Mouse (Mus musculus): Measurements from ENCODE around the gene Reps1. TPM values are rescaled to one million over a fixed set of nuclear protein-coding genes. Genes with fewer than 3 reads are reported as not detected.

The Reps1 gene
- total RNA-seq, 2 experiments from 2014 or later, result 64.3 to 71.3 TPM

DNA sequence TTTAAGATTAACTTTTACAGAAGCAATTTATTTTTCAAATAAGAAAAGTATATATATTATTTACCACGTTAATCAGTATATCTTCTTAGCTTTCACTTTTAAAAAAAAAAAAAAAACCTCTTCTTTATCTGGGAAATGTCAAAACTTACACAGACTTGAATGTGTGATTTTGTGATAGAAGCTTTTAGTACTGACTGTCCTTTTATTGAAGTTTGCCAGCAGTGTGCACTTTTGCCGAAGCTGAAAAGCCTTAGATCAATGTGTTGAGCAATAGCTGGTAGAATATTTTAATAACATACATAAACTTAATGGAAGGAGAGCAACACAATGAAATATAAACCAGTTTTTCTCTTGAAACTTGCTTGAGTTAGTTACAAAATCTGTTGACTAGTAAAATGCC, 5.1 kb downstream of the Reps1 start:
- no peak for DNase-seq (ENCODE audit: low spot score in 2 of 2)

DNA sequence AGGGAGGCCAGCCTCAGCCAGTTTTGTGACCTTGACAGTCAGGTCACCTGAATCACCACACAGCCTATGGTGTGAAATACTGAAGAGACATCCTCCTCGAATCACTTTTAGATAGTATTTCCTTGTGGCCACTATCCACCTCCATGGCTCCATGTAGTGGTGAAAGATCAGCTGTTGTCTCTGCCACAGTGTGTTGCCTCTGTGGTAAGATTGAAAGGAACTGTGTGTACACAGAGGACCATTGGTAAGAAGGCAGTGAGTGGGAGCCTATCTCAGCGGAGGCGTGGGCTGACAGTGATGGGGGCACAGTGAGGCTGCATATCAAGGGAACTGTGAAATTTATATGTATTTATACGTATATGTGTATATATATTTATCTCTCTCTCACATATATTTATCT, 5.9 kb downstream of the Reps1 start:
- DNase-seq (ENCODE audit: low spot score in 2 of 2), result no peak

DNA sequence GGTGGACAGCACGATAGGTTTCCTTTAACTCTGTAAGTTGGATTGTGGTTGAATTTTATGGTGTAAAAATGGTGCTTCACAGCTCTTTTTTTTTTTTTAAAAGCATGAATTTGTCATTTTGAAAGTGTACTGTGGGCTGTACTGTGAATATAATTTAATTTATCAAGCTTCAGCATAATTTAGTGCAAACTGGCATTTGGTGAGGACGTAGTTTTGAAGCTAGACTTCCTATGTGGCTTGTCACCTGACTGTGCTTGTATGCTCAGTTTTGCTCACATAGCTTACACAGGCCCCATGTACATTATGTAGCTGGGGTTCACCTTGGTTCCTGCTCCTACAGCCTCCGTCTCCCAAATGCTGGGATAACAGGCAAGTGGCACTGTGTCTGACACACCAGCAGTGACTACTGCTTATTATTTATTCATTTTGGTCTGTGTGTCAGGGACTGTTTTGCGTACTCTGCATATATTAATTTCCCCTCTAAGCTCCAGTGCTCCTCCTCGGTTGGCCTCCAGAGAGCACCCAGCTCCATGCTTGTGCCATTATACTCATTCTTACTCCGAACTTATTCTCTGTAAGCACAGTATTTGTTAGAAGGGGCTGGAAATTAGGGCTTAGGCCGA, 9.1 kb downstream of the Reps1 start:
- DNase-seq (ENCODE audit: low spot score in 2 of 2), result no peak

DNA sequence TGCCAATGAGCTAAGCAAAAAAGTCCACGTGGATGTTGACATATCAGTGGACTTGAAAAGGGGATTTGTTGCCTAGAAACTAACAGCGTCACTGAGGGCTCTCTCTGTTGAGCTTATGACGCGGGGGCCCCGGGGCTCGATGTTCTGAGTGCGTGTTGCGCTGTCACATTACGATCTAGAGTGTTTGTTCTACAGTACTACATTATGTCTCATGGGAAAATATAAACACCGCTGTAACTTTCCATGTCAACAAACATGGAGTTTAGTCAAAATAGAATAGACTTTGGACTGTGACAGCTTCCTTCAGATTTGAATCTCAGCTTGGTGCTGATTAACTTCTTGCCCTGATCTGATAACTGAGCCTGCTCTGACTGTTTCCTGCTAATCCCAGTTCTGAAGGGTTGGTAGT, 10.4 kb downstream of the Reps1 start:
- DNase-seq (ENCODE audit: low spot score in 2 of 2), result no peak

DNA sequence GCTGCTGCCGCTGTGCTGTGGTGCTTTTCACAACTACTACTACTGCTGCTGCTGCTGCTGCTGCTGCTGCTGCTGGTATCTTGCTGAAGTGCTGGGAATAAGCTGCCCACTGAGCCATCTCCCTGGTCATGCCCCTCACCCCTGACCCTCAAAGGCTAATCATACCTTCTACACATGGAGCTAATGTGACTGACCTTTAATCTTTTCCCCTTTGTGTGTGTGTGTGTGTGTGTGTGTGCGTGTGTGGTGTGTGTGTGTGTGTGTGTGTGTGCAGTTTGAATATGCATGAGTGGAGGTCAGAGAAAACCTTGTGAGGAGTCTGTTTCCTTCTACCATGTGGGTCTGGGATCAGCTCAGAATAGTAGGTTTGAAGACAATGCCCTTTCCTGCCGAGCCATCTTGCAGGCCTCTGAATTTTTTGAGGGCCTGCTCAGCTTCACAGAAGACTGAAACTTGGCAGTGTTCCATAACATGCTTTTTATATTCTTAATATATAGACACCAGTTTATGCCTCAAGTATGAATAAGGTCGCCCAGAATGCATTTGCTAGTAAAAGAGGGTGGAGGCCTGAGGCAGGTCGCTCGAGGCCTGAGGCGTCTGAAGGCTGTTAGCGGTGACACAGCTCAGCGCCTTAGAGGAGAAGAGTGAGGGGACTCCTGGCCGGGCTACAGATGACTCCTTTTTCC, 12.2 kb downstream of the Reps1 start:
- no peak for DNase-seq (ENCODE audit: low spot score in 2 of 2)

DNA sequence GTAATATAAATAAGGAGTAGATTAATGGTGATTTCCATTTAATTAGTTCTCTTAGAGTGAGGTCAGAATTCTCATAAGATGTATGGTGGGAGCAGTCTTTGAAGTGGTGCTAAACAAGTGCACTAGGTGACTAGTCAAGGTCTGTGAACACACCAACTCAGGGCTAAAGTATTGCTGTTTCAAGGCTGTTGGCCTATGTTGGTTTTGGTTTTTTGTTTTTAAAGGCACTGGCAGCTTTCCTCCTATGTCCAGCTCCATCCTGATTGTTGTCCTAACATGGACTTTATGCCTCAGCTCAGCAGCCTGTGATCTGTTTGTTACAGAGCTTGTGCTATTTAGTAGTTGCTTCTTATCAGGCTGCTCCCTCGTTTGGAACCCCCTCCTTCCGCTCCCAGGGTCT, 13.2 kb downstream of the Reps1 start:
- DNase-seq (ENCODE audit: low spot score in 2 of 2), result no peak

DNA sequence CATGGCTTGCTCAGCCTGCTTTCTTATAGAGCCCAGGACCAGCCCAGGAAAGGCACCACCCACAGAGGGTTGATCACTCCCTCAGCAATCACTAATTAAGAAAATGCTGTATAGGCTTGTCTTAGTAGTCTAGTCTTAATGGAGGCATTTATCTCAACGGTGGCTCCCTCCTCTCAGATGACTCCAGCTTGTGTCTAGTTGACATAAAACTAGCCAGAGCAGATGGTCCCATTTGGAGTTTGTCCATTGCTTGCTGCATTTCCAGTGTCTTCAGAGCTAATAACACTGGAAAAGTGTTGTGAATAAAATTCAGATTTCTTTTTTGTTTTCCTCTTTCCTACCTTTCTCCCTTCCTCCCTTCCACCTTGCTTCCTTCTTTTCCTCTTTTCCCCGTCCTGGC, 13.9 kb downstream of the Reps1 start:
- DNase-seq (ENCODE audit: low spot score in 2 of 2), result no peak

DNA sequence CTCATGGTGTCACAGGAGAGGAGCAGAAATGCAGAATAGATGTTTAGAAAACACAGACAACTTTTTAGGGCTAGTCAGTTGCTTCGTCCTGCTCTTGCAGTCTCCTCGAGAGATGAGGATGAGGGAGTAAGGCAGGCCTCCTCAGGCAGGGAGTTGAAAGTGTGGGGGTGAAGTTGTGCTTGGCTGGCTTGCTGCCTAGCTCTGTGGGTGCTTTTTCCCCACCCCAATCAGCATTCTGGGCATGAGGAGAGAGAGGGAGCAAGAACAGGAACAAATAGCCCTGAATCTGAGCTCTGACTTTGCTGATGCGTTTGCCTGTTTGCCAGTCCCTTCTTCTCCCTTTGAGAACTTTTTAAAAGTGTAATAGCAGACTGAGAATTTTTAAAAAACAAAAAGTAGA, 14.5 kb downstream of the Reps1 start:
- DNase-seq (ENCODE audit: low spot score in 2 of 2), result peak; percentile 62 to 78

DNA sequence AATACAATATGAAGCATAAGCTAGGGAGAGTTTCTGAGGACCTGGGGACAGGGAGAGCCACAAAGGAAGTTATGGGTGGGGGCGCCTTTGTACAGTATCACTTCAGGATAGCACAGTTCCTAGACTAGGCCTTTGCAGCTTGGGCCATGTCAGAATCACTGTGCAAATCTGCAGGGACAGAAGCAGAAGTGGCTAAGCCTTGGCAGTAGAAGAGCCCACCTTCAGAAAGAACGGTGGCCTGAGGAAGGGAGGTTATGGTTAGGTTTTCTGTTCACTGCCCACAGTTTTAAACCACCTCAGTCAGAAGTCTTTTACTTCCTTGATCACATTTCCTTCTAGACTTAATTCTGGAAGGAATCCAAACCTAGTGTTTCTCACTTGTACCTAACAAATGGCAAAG, 15.0 kb downstream of the Reps1 start:
- no peak for DNase-seq (ENCODE audit: low spot score in 2 of 2)

DNA sequence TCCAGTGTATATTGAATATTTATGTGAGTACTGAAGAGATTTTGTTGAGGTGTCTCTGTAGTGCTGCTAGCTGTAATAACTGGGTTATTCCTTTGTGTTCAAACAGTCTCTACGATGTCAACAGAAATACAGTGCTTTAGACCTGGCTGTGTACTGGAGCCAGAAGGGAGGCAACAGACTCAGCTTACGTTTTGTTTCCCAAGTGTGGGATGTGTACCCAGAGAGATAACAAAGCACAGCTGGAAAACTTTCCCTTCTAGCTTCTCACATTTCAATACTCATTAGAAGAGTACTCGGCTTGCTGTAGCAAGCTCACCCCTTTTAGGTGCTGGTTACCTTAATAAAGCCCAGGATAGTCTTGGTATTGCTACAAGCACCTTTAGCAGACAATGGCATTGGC, 17.2 kb downstream of the Reps1 start:
- no peak for DNase-seq (ENCODE audit: low spot score in 2 of 2)

DNA sequence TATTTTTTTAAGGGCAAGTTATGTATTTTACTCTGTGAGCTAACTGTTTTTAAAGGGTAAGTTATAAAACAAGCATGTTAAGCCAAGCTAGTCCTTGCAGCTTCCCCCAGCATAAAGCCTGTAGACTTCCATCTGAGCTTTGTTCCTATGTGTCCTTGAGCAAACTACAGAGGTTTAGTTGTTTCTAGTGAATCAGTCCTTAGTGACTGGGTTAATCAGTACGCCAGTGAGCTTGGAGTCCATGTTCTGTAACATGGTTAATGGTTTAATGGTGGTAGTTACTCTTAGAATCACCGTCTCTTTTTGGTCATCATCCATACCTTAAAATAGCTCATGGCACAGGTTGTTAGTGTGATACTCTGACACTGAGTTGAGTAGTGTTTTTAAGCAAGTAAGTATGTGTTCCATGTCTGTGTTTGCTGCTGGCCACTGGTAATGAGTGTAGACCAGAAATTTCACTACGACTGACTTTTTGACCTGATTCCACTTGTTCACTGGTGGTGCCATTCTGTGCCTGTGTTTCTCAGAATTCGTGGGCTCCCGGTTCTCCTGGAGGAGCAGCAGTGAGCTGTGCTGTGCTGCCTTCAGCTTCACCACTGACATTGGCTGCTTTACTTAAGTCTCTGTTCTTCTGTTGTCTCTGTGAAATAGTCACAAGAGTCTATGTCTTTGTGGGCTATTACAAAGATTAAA, 18.9 kb downstream of the Reps1 start:
- no peak for DNase-seq (ENCODE audit: low spot score in 2 of 2)

DNA sequence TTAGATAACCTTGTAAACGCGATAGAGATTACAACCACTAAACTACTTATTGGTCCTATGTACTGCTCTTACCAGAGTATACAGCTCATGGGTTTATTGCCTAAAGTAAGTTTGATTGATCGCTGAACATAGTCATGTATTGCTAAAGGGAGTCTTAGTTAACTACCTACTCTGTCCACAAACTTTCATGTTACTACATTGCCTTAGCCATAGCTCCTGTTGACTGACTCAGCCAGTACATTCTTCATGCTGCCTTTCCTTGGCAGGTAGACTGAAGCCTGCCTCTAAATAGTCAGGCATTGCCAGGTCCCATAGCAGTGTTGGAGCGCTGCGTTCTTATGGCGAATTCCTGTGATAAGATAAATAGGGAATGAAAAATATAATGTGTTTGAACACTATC, 20.2 kb downstream of the Reps1 start:
- DNase-seq (ENCODE audit: low spot score in 2 of 2), result no peak

DNA sequence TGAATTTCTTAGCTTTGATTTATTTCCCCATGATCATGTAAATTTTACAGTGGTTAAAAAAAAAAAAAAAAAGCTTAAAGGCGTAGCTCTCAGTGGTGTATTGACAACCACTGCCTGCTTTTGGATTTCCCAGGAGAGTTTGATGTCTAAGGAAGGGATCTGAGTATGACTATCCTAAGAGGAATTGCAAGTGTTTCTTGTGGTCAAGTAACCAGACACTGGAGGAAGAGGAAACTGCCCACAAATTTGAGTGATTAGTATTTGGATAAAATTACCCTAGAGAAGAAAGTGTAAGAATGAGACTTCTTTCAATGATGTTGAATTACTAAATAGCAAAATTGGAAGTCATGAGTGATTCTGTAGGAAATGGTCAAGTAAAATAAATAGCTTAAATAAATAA, 25.9 kb downstream of the Reps1 start:
- DNase-seq (ENCODE audit: low spot score in 2 of 2), result no peak

DNA sequence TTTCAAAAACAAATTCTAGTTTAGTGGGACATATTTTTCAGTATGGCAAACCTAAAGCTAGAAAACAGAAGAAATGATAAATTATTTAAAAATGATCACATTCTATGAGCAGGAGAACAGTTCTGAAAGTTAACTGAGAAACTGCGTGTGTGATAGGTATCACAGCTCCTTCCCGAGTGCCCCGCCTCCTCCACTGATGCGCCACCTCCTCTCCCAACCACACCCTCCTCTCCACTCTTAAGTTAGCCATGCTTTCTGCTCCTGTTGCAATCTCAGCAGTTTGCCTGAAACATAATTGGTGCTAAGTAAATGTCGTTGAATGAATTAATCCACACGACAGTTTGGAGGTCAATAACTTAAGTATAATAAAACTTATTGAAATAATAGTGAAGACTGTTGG, 27.1 kb downstream of the Reps1 start:
- DNase-seq (ENCODE audit: low spot score in 2 of 2), result no peak

DNA sequence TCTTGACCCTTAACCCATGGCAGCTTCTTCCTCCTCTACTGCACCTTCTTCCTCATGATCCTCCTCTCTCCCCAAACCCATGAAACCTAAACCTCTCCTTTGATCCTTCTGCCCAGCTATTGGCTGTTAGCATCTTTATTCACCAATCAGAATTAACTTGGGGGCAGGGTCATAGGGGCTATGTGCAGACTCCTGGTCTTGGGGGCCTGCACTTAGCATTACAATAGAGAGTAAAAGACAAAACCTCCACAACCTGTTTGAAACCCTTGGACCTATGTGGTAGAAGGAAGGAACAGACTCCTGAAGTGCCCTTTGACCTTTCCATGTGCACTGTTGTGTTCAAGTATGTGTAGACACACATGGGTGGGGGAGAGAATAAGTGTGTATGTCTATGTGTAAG, 35.0 kb downstream of the Reps1 start:
- no peak for DNase-seq (ENCODE audit: low spot score in 2 of 2)

DNA sequence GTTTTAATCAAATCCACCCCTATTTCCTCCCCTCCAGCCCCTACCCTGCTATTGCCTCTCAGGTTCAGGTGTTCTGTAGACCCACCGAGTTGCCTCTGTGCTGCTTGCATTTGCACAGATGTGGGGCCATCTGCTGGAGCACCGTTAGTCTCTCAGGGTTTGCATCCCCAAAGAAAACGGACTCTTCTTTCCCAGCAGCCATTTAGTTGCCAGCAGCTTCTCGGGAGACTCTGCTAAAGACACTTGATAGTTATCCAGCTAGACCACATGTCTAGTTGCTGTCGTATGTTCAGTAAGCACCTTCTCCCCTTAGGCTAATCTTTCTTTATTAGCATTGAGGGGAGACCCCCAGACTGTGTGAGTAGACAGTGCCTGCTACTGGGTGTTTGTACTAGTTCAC, 46.5 kb downstream of the Reps1 start:
- no peak for DNase-seq (ENCODE audit: low spot score in 2 of 2)

DNA sequence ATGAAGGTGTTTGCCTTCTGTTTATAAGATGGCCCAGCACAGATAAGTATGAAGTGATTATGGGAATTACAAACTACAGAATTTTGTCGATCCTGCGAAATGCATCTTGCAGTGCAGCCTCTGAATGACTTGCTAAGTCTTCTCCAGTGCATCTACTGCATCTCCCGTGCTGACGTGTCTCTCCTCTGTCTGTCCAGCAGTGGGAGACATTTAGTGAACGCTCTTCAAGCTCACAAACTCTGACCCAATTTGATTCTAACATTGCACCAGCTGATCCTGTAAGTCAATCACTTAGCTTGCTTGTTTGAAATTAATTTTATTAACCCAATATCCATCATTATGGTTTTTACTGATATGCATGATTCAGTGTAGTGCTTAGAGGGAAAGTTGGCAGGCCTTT, 51.8 kb downstream of the Reps1 start:
- DNase-seq (ENCODE audit: low spot score in 2 of 2), result no peak

DNA sequence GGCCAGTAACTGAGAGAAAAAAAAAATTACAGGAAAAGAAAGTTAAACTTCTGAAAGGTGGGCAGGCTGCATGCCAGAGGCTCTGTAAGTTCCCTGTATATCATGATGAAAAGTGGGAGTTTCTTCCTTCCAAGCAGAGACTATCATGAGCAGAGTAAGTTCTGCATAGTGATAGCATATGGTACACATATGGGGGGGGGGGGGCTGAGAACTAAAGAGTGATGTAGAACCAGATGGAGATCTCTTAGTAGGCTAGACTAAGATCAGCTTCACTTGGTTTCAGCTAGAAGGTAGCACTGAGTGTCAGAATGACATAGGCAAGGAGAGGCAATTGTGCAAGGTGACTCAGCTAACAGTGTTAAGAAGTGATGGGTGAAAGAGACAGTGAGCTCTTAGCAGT, 55.3 kb downstream of the Reps1 start:
- DNase-seq (ENCODE audit: low spot score in 2 of 2), result no peak

DNA sequence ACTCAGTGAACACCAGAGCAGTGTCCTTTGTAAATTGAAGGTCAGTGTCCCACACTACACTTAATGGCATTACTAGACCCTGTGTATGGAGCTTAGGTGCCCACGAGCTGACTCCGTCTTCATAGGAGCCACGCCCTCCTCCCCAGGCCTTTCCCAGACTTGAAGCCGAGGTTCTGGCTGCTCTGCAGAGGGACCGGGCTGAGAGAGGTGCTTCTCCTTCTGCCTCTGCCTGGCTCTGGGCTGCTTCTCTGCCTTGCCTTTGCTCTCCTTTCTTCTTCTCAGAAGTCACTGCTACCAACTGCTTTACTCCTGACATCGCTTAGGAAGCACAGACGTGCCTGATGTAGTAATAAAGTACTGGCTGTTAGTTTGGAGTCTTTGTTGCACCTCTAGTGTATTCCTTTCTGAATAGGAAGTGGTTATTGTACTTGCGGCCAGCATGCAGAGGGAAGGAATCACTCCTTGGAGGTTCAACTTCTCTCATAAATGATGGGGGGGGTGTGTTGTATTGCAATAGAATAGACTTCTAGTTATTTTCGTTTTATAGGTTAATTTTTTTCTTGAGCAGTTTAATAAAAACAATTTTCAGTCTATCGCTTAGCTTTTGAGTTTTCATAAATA, 57.9 kb downstream of the Reps1 start:
- no peak for DNase-seq (ENCODE audit: low spot score in 2 of 2)

DNA sequence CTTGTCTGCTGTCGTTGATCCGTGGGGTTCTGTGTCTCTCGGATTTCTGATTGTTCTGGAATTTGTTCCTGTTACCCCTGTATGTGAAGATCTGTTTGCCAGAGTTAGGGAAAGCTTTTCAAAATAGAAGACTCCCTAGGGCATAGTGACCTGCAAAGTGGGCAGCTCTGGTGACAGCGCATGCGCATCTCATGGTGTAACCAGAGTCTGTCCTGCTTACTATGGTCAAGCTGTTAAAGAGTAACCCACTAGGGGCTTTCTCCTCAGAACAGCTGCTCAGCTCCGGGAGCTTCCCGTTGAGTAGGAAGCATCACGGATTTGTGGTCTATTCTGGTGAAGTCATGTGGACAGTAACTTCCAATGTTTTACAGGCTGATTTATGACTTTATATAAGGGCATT, 62.7 kb downstream of the Reps1 start:
- DNase-seq (ENCODE audit: low spot score in 2 of 2), result no peak

DNA sequence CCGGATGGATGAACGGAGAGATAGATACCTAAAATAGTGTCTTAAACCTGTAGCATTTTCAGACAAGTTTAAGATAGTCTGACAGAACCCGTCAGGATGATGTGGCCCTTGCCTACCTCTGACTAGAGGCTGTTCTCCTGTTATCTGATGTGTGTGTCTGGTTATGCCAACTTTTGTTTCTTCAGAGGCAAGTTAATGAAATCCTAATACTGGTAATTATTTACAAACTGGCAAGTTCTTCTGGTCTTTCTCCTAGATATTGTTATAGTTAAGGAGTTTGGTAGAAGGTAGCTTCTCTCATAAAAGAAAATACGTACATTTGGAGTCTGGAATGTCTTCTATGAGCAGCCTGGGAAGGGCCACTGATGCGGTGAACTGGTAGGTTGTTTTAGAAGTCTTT, 74.6 kb downstream of the Reps1 start:
- DNase-seq (ENCODE audit: low spot score in 2 of 2), result no peak
